Mouse (Mus musculus): ENCODE measurements around the gene Pard3b.

Gene Pard3b

DNA sequence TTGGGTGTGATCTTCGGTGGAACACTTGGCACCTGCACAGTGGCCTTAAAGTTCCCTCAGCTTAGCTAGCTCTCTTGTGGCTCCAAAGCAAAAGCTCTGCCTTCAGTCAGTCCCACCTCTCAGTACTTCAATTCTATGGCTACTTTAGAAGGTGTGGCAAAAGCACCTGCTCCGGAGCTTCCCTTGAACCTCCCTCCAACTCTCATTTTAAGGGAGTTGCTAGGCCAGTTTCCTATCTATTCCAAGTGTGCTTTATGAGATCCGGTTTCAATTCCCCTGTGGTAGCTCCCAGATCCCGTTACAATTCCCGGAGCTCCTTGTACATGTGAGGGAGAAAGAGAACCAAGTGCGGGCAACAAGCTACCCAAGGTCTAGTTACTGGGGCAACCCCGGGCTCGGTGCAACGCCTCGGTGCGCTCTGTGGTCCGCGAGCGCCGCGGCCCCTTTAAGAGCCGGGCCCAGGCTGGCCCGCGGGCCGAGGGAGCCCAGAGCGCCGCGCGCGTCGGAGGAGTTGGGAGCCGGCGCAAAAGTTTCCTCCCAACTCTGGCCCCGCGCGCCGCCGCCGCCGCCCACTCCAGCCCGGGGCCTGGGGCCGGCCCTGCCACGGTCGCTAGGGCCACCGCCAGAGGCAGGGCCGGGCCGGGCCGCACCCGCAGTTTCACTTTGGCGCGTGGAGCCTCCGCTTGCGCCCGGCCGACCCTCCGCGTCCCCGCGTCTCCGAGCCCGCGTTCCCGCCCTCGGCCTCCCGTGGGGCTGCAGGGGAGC, at the start of gene Pard3b:
Gene Pard3b, plus strand, starts transcription at position 478 of the 765 bp plus-strand sequence.
- DNase-seq = no peak

DNA sequence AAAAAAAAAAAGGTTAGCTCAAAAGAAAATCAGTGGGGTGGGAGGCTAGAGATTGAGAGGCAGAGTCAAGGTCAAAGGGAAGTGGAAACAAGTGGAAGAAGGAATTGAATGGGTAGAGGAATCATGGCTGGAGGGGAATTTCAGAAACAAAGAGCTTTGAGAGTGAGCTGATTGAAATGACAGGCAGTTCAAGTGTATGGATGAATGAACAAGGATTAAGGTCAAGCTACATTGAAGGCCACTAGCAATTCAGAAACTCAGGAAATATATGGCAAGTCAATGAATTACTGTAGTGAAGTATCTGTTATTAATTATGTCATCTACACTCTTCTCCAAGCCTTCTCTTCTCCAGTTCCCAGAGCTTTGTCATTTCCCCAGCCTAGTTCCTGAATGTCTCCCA, 22.4 kb upstream of the Pard3b start:
- DNase-seq = no peak

- DNase-seq = no peak
Observed at GRCm38 (mm10) chr1:61620651-61621050, 18.0 kb upstream of the Pard3b start.

DNA sequence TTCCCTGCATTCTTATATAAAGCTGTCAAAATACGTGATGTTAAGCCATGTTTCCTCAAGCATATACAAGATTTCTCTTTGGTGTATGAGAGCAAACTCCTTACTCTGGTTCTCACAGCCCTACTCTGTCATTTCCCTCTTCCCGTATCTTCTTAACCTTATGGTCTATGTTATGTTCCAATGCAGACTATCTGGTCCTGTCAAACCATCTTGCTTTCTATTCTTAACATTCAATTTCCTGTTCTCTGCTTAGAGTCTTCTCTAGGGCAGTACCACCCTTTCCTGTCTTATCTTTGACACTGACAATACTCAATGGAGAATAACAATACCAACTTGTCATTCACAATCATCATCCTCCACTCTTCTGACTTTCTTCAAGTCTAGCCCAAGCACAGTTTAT, 8.8 kb upstream of the Pard3b start:
- DNase-seq = no peak

DNA sequence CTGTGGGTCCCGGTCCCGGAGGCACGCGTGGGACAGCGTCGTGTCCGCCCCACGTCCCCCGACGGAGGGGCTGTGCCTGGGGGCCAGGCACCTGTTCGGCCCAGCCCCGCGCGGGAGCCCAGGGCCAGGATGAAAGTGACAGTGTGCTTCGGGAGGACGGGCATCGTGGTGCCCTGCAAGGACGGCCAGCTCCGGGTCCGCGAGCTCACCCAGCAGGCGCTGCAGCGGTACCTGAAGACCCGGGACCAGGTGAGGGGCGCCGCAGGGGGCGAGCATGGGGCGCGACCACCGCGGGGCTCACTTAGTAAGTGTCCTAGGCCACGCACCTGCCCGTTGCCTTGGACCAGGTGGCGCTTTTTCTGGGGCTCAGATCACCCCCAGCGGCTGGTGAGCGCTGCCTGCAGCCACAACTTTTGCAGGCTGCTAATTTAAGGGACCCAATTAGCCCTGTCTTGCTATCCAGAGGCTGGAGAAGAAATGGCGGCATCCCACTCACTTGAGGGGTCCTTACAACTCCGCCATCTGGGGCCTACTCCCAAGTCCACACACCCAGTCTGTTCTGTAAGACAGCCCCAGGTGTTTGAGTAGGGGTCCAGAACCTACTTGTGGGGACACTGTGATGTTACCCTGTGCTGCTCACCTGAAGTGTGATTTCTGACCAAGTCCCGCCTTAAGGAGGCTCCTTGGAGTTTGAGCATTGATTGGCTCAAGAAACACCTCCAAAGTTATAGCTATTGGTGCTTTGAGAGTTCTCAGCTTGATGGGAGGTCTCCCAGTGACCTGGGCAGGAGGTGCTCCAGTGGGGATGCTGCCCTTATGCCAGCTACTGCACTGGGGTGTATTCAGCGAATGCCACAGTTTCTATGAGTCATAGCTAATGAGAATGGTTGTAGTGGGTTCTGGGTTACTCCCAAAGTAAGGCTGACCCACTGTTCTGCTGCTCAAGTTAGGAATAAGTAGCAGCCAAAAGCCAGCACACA, 780 bp downstream of the Pard3b start:
- DNase-seq = no peak

DNA sequence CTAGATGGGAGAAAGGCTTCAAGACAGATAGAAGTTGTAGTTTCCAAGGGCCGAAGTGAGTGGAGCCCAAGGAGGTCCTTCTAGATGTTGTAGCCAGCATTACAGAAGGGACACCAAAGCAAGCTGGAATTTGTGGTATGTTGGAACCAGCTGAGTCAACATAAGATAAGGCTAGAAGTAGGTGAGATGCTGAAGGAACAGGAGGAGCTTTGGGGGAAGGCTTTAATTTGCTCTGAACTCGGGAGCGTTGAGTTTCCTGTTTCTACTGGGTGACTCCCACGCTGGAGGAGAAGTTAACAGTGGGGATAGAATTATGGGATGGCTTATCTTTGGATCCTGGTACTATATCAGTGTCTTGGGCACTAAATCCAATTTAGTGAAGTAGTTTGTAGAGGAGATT, 3.3 kb downstream of the Pard3b start:
- no peak for DNase-seq

DNA sequence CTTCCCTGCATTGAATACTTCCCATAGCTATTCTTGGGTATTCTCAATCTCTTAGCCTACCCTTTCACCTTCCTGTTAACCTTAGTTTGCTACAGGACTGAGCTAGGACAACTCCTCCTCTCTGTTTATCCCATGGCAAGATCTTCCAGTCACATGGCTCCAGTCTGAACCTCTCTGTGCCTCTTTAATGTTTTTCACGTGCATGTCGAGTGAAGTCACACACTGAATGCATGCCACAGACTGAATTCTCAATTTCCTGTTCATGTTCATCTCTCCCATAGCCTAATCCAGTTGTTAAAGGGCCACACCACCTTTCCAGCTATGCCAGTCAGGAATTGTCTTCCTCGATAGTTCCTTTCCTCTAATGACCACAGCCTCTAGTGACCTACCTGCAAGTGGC, 6.4 kb downstream of the Pard3b start:
- DNase-seq = no peak

- DNase-seq = no peak
Observed at GRCm38 (mm10) chr1:61649964-61650363, 11.3 kb downstream of the Pard3b start.

- DNase-seq = no peak
Observed at GRCm38 (mm10) chr1:61651454-61652271, 13.0 kb downstream of the Pard3b start.

- DNase-seq = no peak
Observed at GRCm38 (mm10) chr1:61657760-61658159, 19.1 kb downstream of the Pard3b start.

- DNase-seq = no peak
Observed at GRCm38 (mm10) chr1:61659931-61660330, 21.3 kb downstream of the Pard3b start.

DNA sequence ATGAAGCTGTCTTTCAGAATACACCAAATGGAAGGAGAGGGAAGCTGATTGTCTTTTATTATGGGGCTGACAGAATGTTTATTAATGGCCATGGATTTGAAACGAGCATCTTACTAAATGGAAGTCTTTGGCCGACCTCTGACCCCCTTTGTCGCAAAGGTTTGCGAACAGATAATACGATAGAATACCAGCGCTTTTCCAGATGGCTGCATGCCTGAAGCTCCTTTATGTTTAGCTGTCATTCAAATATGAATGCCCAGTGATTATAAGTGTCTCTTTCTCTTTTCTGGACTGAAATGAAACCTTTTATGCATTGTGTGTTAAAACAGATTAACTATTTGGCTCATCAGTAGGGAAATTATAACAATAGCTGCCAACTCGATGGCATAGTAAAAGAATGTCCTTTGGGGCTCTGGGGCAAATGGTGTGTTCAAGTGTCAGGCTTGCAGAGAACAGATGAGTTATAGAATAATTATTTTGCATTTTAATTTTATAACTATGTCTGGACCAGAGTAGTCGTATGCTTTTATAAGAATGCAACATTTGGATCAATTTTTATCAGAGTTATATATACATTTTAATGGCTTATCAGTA, 46.7 kb downstream of the Pard3b start:
- no peak for DNase-seq

DNA sequence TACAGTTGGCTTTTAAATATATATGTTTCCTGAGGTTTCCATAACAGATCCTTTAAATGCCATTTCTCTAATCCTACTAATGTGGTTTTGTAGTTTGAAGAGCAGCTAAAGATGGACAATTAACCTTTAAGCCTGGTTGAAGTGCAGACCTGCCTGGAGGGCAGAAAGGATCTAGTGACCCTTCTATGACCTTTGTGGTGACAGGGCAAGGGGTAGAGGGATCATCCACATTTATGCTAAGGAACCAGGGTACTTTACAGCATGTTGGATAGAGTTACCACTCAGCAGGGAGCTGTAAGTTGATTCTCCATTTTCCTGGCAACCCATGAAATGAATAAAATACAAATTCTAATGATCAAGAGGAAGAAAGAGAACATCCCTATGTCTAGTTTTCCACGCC, 47.3 kb downstream of the Pard3b start:
- DNase-seq = no peak

- no peak for DNase-seq
Observed at GRCm38 (mm10) chr1:61688301-61688700, 49.7 kb downstream of the Pard3b start.

- DNase-seq = no peak
Observed at GRCm38 (mm10) chr1:61698462-61699218, 60.0 kb downstream of the Pard3b start.

GRCm38 (mm10) chr1:61709812-61710211, 71.2 kb downstream of the Pard3b start:
- DNase-seq = no peak

DNA sequence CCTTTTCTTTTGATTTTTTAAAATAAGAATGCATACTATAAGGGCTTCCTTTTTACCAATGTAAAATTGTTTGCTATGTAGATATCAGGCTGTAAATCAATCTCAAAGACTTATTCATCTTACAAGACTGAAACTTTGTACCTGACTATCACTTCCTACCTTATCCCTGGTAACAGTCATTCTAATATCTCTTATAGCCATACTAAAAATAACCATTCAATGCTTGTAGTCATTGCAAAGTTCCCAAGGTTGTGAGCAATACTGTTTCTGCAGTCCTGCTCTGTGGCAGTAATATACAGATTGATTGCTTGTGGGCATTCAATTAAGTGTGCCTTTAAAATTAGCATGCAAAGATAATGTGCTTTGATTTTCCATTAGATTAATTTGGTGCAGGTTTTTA, 72.9 kb downstream of the Pard3b start:
- DNase-seq = no peak

GRCm38 (mm10) chr1:61729654-61730053, 91.0 kb downstream of the Pard3b start:
- DNase-seq = no peak

- DNase-seq = no peak
Observed at GRCm38 (mm10) chr1:61736550-61736949, 97.9 kb downstream of the Pard3b start.

DNA sequence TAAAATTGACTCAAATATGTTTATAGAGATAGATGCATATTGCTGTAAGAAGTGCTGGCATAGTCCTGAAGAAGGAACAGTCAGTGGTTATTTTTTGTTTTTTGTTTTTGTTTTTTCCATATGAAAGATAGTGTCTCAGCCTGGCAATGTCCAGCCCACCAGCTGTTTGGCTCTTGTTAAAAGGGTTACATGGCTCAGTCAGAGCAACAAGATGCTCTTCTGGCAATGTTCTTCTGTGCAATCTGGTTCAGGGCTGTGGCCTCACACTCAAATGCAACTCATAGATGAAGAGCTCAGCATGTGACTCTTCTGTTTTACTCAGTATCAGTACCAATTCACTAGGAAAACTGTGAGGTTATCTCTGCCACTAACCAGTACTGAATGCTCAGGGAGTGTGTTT, 104.2 kb downstream of the Pard3b start:
- no peak for DNase-seq

- DNase-seq = no peak
Observed at GRCm38 (mm10) chr1:61747481-61747880, 108.9 kb downstream of the Pard3b start.

GRCm38 (mm10) chr1:61751008-61751407, 112.4 kb downstream of the Pard3b start:
- no peak for DNase-seq
